Mouse (Mus musculus): Measurements from ENCODE around the gene Vrk1. TPM values are rescaled to one million over a fixed set of nuclear protein-coding genes. Genes with fewer than 3 reads are reported as not detected.

Gene Vrk1
- polyA plus RNA-seq, 1 experiment from 2014 or later = 47.0 TPM

- 80% methylated on average over 16 of the region's 16 CpGs for WGBS
- Histone ChIP-seq H3K4me2 (no peak overlapping the region), H3K36me3 (peaks cover 9% of the 10 kb centered on the region), H3K4me1 (replicated peaks) (peaks cover 26% of the 10 kb centered on the region), H3K27me3 (replicated peaks) (no peaks in the 10 kb centered on the region), H3K9me3 (replicated peaks) (no peaks in the 10 kb centered on the region), H3K27ac (ENCODE audit: poor library complexity, severe bottlenecking) (no peak overlapping the region), H3K4me3 (no peak overlapping the region), H3K9ac (no peak overlapping the region)
- no peak for ATAC-seq (ENCODE audit: insufficient number of reproducible peaks, low FRiP score)
Measured at GRCm38 (mm10) chr12:106026385-106027134, 16.5 kb downstream of the Vrk1 start.

GRCm38 (mm10) chr12:106027372-106027771 is 17.3 kb downstream of the Vrk1 start:
- 79% methylated on average over 5 of the region's 5 CpGs for WGBS

DNA sequence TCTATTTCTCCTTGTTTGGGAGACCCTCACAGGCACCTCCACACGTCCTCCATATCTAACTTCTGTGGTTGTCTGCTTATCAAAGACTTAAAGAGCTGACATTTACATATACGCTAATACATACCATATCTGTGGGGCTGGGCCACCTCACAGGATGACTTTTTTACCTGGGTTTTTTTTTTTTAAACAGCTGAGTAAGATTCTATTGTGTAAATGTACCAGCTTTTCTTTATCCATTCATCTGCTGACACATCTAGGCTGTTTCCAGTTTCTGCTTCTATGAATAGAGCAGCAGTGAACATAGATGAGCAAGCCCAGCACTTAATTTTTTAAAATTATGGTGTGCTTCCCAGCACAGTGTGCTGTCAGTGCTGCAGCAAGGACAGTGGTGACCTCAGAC is 19.6 kb downstream of the Vrk1 start:
- WGBS = 63% methylated on average over 2 of the region's 2 CpGs
- no peak overlapping the region for H3K4me2 ChIP-seq
- peaks cover 26% of the 10 kb centered on the region for H3K4me1 ChIP-seq (replicated peaks)
- no peak for ATAC-seq (ENCODE audit: insufficient number of reproducible peaks, low FRiP score)
- no peak overlapping the region for H3K4me3 ChIP-seq
- no peak overlapping the region for H3K27ac ChIP-seq (ENCODE audit: poor library complexity, severe bottlenecking)
- H3K9me3 ChIP-seq (replicated peaks) = no peaks in the 10 kb centered on the region
- no peak overlapping the region for H3K9ac ChIP-seq
- H3K36me3 ChIP-seq = peaks cover 9% of the 10 kb centered on the region
- no peaks in the 10 kb centered on the region for H3K27me3 ChIP-seq (replicated peaks)

More at GRCm38 (mm10) chr12:106027372-106027771, 17.3 kb downstream of the Vrk1 start:
- no peak overlapping the region for H3K4me2 ChIP-seq
- no peak overlapping the region for H3K27ac ChIP-seq (ENCODE audit: poor library complexity, severe bottlenecking)
- H3K9me3 ChIP-seq (replicated peaks) = no peaks in the 10 kb centered on the region
- no peaks in the 10 kb centered on the region for H3K27me3 ChIP-seq (replicated peaks)
- H3K4me1 ChIP-seq (replicated peaks) = peaks cover 31% of the 10 kb centered on the region
- H3K4me3 ChIP-seq = no peak overlapping the region
- ATAC-seq (ENCODE audit: insufficient number of reproducible peaks, low FRiP score) = no peak
- H3K9ac ChIP-seq = no peak overlapping the region
- peaks cover 9% of the 10 kb centered on the region for H3K36me3 ChIP-seq

DNA sequence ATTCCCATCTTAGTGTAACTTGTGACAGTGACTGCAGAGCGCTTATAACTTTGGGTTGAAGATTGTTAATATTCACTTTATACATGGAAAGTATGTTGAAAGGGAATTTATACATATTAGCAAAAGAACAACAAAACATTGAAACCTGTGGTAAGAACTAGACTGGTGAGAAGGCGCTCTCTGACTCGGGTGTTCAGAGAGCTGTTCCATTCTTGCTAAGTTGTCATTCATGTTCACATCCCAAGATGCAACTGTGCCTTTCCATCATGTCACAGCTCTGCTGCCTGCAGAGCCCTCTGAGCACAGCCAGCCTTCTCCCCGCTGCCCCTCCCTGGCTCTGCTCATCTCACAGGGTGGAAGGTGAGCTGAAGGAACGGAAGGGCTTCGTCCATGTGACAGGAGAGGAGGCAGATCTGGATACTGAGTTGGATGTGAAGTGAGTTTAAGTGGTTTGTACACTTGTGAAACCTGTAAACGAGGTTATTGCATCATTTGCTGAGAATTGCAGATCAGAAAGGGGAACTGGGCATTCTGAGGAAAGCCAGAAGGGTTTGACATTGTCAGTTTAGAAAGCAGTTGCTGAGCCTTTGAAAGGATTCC is 20.2 kb downstream of the Vrk1 start:
- Histone ChIP-seq H3K4me2 (no peak overlapping the region), H3K9ac (no peak overlapping the region), H3K36me3 (peaks cover 9% of the 10 kb centered on the region), H3K4me1 (replicated peaks) (peaks cover 26% of the 10 kb centered on the region), H3K27ac (ENCODE audit: poor library complexity, severe bottlenecking) (no peak overlapping the region), H3K9me3 (replicated peaks) (no peaks in the 10 kb centered on the region), H3K4me3 (no peak overlapping the region), H3K27me3 (replicated peaks) (no peaks in the 10 kb centered on the region)
- WGBS = 63% methylated on average over 7 of the region's 7 CpGs
- no peak for ATAC-seq (ENCODE audit: insufficient number of reproducible peaks, low FRiP score)

DNA sequence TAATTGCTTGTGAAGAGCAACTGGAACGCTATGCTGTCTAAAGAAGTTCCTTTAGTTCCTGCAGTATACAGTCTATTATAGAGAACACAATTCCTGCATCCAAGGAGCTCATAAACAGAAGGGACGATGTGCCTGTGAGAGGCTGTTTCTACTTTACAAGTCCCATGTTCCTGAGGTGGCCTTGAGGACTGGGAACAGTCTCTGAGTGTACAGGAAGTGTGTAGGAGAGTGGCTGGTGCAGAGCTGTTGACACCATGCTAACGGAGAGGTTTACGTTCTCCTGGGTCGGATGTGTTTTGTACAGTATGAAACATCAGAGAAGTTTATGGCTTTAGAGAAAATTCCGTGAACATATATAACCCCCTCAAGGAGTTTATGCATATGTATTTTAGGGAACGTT is 20.8 kb downstream of the Vrk1 start:
- Histone ChIP-seq H3K4me3 (no peak overlapping the region), H3K4me1 (replicated peaks) (peaks cover 26% of the 10 kb centered on the region), H3K4me2 (no peak overlapping the region), H3K27ac (ENCODE audit: poor library complexity, severe bottlenecking) (no peak overlapping the region), H3K27me3 (replicated peaks) (no peaks in the 10 kb centered on the region), H3K9ac (no peak overlapping the region), H3K9me3 (replicated peaks) (no peaks in the 10 kb centered on the region), H3K36me3 (peaks cover 9% of the 10 kb centered on the region; the same call in 1 of the 2 replicates)
- ATAC-seq (ENCODE audit: insufficient number of reproducible peaks, low FRiP score) = no peak
- WGBS = 79% methylated on average over 7 of the region's 7 CpGs

DNA sequence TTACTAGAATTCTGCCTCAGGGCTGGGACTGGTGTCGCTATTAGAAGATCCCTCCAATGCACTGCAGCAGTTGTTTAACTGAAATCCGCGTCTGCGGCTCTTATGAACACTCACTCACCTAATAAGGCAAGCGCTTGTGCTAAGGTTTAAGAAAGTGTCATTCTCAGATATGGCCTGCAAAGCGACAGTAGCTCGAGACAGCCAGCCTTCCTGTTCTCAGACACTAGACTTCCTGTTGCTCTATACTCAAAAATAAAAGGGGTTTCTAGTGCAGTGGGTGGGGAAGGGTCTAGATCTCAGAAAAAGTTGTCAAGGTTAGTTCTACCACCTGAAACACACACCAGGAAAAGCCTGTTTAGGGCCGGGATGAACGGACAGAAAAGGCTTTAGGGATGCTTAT is 21.9 kb downstream of the Vrk1 start:
- no peak overlapping the region for H3K4me2 ChIP-seq
- H3K9me3 ChIP-seq (replicated peaks) = no peaks in the 10 kb centered on the region
- WGBS = 60% methylated on average over 9 of the region's 9 CpGs
- no peak overlapping the region for H3K27ac ChIP-seq (ENCODE audit: poor library complexity, severe bottlenecking)
- no peak overlapping the region for H3K9ac ChIP-seq
- ATAC-seq (ENCODE audit: insufficient number of reproducible peaks, low FRiP score) = no peak
- H3K27me3 ChIP-seq (replicated peaks) = no peaks in the 10 kb centered on the region
- peaks cover 26% of the 10 kb centered on the region for H3K4me1 ChIP-seq (replicated peaks)
- H3K36me3 ChIP-seq = peaks cover 14% of the 10 kb centered on the region; the same call in 1 of the 2 replicates
- H3K4me3 ChIP-seq = no peak overlapping the region

- peaks cover 16% of the 10 kb centered on the region; the same call in 1 of the 2 replicates for H3K36me3 ChIP-seq
- H3K27me3 ChIP-seq (replicated peaks) = no peaks in the 10 kb centered on the region
- H3K4me1 ChIP-seq (replicated peaks) = peaks cover 26% of the 10 kb centered on the region
- no peak for ATAC-seq (ENCODE audit: insufficient number of reproducible peaks, low FRiP score)
- no peak overlapping the region for H3K4me3 ChIP-seq
- no peak overlapping the region for H3K9ac ChIP-seq
- H3K9me3 ChIP-seq (replicated peaks) = no peaks in the 10 kb centered on the region
- 94% methylated on average over 12 of the region's 12 CpGs for WGBS
- no peak overlapping the region for H3K27ac ChIP-seq (ENCODE audit: poor library complexity, severe bottlenecking)
- no peak overlapping the region for H3K4me2 ChIP-seq
Measured at GRCm38 (mm10) chr12:106032361-106032760, 22.3 kb downstream of the Vrk1 start.

GRCm38 (mm10) chr12:106034267-106034666 is 24.2 kb downstream of the Vrk1 start:
- peaks cover 20% of the 10 kb centered on the region for H3K36me3 ChIP-seq
- 81% methylated on average over 7 of the region's 7 CpGs for WGBS
- H3K27me3 ChIP-seq (replicated peaks) = no peaks in the 10 kb centered on the region
- H3K4me1 ChIP-seq (replicated peaks) = peaks cover 26% of the 10 kb centered on the region
- H3K4me3 ChIP-seq = no peak overlapping the region
- ATAC-seq (ENCODE audit: insufficient number of reproducible peaks, low FRiP score) = no peak
- H3K9ac ChIP-seq = no peak overlapping the region
- no peak overlapping the region for H3K27ac ChIP-seq (ENCODE audit: poor library complexity, severe bottlenecking)
- no peaks in the 10 kb centered on the region for H3K9me3 ChIP-seq (replicated peaks)
- H3K4me2 ChIP-seq = no peak overlapping the region

DNA sequence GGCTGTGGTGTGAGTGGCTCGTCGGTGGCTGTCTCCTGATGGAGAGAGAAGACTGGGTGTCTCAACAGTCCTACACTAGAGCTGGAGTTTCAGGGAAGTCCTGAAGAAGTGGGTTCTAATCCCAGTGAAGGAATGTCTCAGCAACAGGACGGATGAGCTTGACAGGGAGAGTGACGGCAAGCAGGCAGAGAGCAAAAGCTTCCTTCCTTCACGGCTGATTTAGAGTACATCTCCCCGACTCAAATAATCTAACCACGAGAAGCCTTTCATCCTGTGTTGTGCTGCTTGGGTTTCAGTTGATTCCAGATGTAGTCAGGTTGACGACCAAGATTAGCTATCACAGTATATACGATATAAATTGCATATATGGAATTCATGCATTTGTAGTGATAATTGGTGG is 24.7 kb downstream of the Vrk1 start:
- peaks cover 25% of the 10 kb centered on the region for H3K4me1 ChIP-seq (replicated peaks)
- no peaks in the 10 kb centered on the region for H3K9me3 ChIP-seq (replicated peaks)
- peaks cover 24% of the 10 kb centered on the region for H3K36me3 ChIP-seq
- no peak overlapping the region for H3K4me3 ChIP-seq
- no peak overlapping the region for H3K27ac ChIP-seq (ENCODE audit: poor library complexity, severe bottlenecking)
- no peaks in the 10 kb centered on the region for H3K27me3 ChIP-seq (replicated peaks)
- no peak for ATAC-seq (ENCODE audit: insufficient number of reproducible peaks, low FRiP score)
- no peak overlapping the region for H3K4me2 ChIP-seq
- WGBS = 83% methylated on average over 9 of the region's 9 CpGs
- no peak overlapping the region for H3K9ac ChIP-seq

DNA sequence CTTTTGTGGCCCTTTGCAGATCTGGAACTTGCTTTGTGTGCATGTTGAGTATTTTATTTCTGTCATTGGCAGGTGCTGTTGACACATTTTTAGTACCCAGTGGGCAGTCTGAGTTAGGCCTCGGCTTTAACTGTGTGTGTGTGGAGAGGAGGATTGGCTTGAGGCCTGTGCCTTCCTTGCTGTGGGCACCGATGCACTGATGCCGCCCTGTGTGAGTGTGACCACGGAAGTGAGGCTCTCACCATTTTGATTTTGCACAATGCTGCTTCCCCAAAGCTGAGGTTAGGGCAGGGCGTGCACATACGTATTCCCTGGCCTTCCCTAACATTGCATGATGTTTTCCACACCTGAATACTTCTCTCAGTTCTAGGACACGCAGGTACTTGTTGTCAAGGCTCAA is 30.2 kb downstream of the Vrk1 start:
- Histone ChIP-seq H3K9me3 (replicated peaks) (no peaks in the 10 kb centered on the region), H3K4me1 (replicated peaks) (peaks cover under 1% of the 10 kb centered on the region; the same call in 1 of the 2 replicates), H3K27me3 (replicated peaks) (no peaks in the 10 kb centered on the region), H3K27ac (ENCODE audit: poor library complexity, severe bottlenecking) (no peak overlapping the region), H3K4me3 (no peak overlapping the region), H3K4me2 (no peak overlapping the region), H3K36me3 (peaks cover 53% of the 10 kb centered on the region), H3K9ac (no peak overlapping the region)
- ATAC-seq (ENCODE audit: insufficient number of reproducible peaks, low FRiP score) = no peak
- WGBS = 92% methylated on average over 7 of the region's 7 CpGs

GRCm38 (mm10) chr12:106046143-106046795 is 36.2 kb downstream of the Vrk1 start:
- H3K4me3 ChIP-seq = no peak overlapping the region
- 13% methylated on average over 9 of the region's 9 CpGs for WGBS
- no peaks in the 10 kb centered on the region for H3K27me3 ChIP-seq (replicated peaks)
- H3K9me3 ChIP-seq (replicated peaks) = no peaks in the 10 kb centered on the region
- H3K27ac ChIP-seq (ENCODE audit: poor library complexity, severe bottlenecking) = peak overlapping the region; percentile 69
- ATAC-seq (ENCODE audit: insufficient number of reproducible peaks, low FRiP score) = peak; percentile 72
- H3K4me2 ChIP-seq = peak overlapping the region; percentile 35
- peaks cover 36% of the 10 kb centered on the region for H3K36me3 ChIP-seq
- H3K9ac ChIP-seq = peak overlapping the region; percentile 2; the same call in 1 of the 2 replicates
- H3K4me1 ChIP-seq (replicated peaks) = peaks cover 15% of the 10 kb centered on the region
